Mouse (Mus musculus) cerebellum, adult 9-10 months (tissue): ENCODE data around the gene Pla2g4b.

Source experiments
- DNase-seq: peaks from one replicate; pipeline ENCODE4 v3.0.0; 2022

Gene Pla2g4b

GRCm38 (mm10) chr2:120032726-120033467 is at the start of gene Pla2g4b:
Gene Pla2g4b, plus strand, starts transcription at chr2:120033417.
- DNase-seq = no peak

GRCm38 (mm10) chr2:119985871-119986270 is 47.3 kb upstream of the Pla2g4b start:
- no peak for DNase-seq

- DNase-seq = no peak
Measured at GRCm38 (mm10) chr2:119986369-119986768, 46.8 kb upstream of the Pla2g4b start.

- no peak for DNase-seq
Measured at GRCm38 (mm10) chr2:119987441-119987840, 45.8 kb upstream of the Pla2g4b start.

GRCm38 (mm10) chr2:119988952-119989351 is 44.3 kb upstream of the Pla2g4b start:
- no peak for DNase-seq

GRCm38 (mm10) chr2:119990881-119991280 is 42.3 kb upstream of the Pla2g4b start:
- DNase-seq = no peak

- no peak for DNase-seq
Measured at GRCm38 (mm10) chr2:119992349-119992748, 40.9 kb upstream of the Pla2g4b start.

- DNase-seq = no peak
Measured at GRCm38 (mm10) chr2:119993515-119993914, 39.7 kb upstream of the Pla2g4b start.

- no peak for DNase-seq
Measured at GRCm38 (mm10) chr2:119994839-119995238, 38.4 kb upstream of the Pla2g4b start.

GRCm38 (mm10) chr2:119995391-119996281 is 37.6 kb upstream of the Pla2g4b start:
- no peak for DNase-seq

- DNase-seq = no peak
Measured at GRCm38 (mm10) chr2:119997354-119997753, 35.9 kb upstream of the Pla2g4b start.

- no peak for DNase-seq
Measured at GRCm38 (mm10) chr2:119999731-120000130, 33.5 kb upstream of the Pla2g4b start.

GRCm38 (mm10) chr2:120000882-120001584 is 32.2 kb upstream of the Pla2g4b start:
- DNase-seq = no peak

GRCm38 (mm10) chr2:120001956-120002355 is 31.3 kb upstream of the Pla2g4b start:
- DNase-seq = no peak

- DNase-seq = no peak
Measured at GRCm38 (mm10) chr2:120003970-120004369, 29.2 kb upstream of the Pla2g4b start.

GRCm38 (mm10) chr2:120006696-120007095 is 26.5 kb upstream of the Pla2g4b start:
- DNase-seq = no peak

- DNase-seq = no peak
Measured at GRCm38 (mm10) chr2:120007680-120008210, 25.5 kb upstream of the Pla2g4b start.

- no peak for DNase-seq
Measured at GRCm38 (mm10) chr2:120008672-120009071, 24.5 kb upstream of the Pla2g4b start.

GRCm38 (mm10) chr2:120011462-120012200 is 21.6 kb upstream of the Pla2g4b start:
- peak; percentile 64 for DNase-seq

- DNase-seq = no peak
Measured at GRCm38 (mm10) chr2:120012924-120013323, 20.3 kb upstream of the Pla2g4b start.

- no peak for DNase-seq
Measured at GRCm38 (mm10) chr2:120013831-120014486, 19.3 kb upstream of the Pla2g4b start.

- DNase-seq = no peak
Measured at GRCm38 (mm10) chr2:120015882-120016281, 17.3 kb upstream of the Pla2g4b start.
